Mouse (Mus musculus) brain, embryonic 14.5 days (tissue): ENCODE measurements around the gene Wdr93.

Experiments used
- CTCF ChIP-seq: fragments of 200-500 bp; IDR thresholded peaks from 2 replicates; pipeline ENCODE4 v1.5.1; 2012; ENCODE audit warnings: inconsistent platforms, mild to moderate bottlenecking, moderate library complexity, borderline replicate concordance; ENCODE audit not compliant: insufficient read depth, insufficient read length; ENCODE audit errors: extremely low read depth
- POLR2A ChIP-seq: fragments of 200-500 bp; IDR thresholded peaks from 2 replicates; pipeline ENCODE4 v1.6.1; 2012; ENCODE audit warnings: mild to moderate bottlenecking, inconsistent platforms, borderline replicate concordance; ENCODE audit not compliant: poor library complexity, insufficient read depth, insufficient read length, severe bottlenecking; ENCODE audit errors: extremely low read depth

DNA sequence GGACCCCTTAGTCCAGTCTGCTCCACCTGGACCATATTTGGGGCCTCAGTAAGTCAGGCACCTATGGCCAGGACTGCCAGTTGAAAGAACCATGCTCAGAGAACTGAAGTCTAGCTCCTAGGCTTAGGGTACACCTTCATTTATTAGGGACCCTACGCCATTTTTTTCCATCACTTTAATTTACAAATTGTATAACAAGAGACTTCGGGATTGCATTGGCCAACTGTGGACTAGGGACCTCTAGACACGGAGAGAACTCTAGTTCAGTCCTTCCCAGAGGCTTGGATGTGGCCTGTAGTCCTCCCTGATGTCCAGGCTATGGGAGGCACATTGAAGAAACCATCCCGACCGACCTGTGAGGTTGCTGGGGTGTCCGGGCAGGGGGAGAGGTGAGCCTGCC lies 50.7 kb downstream of the Wdr93 start, which contains the start of gene Mesp1:
- TF ChIP-seq CTCF (no peak), POLR2A (no peak)
